Mouse (Mus musculus) liver, embryonic 14.5 days (tissue): ENCODE results near the gene Abhd17c.

Experiments used
- CTCF ChIP-seq: IDR thresholded peaks from 2 replicates; pipeline ENCODE4 v1.5.1; 2016; ENCODE audit warnings: antibody characterized with exemption, low read depth, control low read depth
- EP300 ChIP-seq: IDR thresholded peaks from 2 replicates; pipeline ENCODE4 v1.6.1; 2016; ENCODE audit warnings: antibody characterized with exemption, low read depth

DNA sequence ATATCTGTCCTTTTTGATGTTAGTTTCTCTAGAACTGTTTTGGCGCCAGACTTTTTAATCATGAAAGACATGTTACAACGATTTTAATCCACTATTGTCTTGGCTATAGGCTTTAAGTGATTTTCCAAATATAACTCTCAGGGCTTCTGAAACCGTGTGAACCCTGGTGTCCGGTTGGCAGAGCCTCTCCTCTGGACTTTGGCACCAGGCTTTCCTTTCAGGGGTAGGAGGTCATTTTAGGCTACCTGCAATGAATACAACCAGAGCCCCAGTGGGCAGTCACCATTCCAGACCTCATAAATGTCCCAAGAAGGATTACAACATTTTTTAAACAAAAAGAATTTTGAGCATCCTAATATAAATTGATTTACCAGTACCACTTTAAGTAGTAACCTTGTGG, 1.1 kb upstream of the Abhd17c start:
- TF ChIP-seq CTCF (no peak), EP300 (no peak)
